Mouse (Mus musculus): Measurements from ENCODE around the gene Bcl2a1d. TPM values are rescaled to one million over a fixed set of nuclear protein-coding genes. Genes with fewer than 3 reads are reported as not detected.
"Not testable (repeated sequence)": the region's sequence is repeated elsewhere in the genome, so short reads cannot be mapped to it uniquely, and the experiment has no call there.

The Bcl2a1d gene
- total RNA-seq, 2 experiments from 2014 or later: 1.6 to 2.3 TPM

- ATAC-seq (replicated peaks; ENCODE audit: poor library complexity): not testable (repeated sequence)
These were observed 26.6 kb downstream of the Bcl2a1d start for GRCm38 (mm10) chr9:88705157-88705556.

- peak; percentile 79 for ATAC-seq (replicated peaks; ENCODE audit: poor library complexity)
These were observed 33.0 kb downstream of the Bcl2a1d start for GRCm38 (mm10) chr9:88698746-88699145.

GRCm38 (mm10) chr9:88691307-88691706, 40.4 kb downstream of the Bcl2a1d start:
- 0 out of 2 replicates have a peak, but pooled peaks have one; percentile 34 for ATAC-seq (replicated peaks; ENCODE audit: poor library complexity)

GRCm38 (mm10) chr9:88689451-88689850, 42.3 kb downstream of the Bcl2a1d start:
- not testable (repeated sequence) for ATAC-seq (replicated peaks; ENCODE audit: poor library complexity)

- ATAC-seq (replicated peaks; ENCODE audit: poor library complexity): not testable (repeated sequence)
These were observed 45.0 kb downstream of the Bcl2a1d start for GRCm38 (mm10) chr9:88686719-88687118.

Other genes with a start within 250 kb of the Bcl2a1d start
- gene Syncrip, start 249.3 kb downstream of the Bcl2a1d start, total RNA-seq (2015): 250 and 274 TPM in 2 replicates
- 254 and 290 TPM in 2 replicates for gene Syncrip, start 249.3 kb downstream of the Bcl2a1d start, total RNA-seq (2017)
- gene Zfp949, start 183.9 kb downstream of the Bcl2a1d start, total RNA-seq (2015): 8.8 and 11.2 TPM in 2 replicates
- gene Zfp949, start 183.9 kb downstream of the Bcl2a1d start, total RNA-seq (2017): 10.2 and 10.4 TPM in 2 replicates
- gene Trim43a, start 151.0 kb downstream of the Bcl2a1d start, total RNA-seq (2015): 0.15 TPM in 1 of 2 replicates, not detected in the other
- not detected in 2 replicates for gene Trim43a, start 151.0 kb downstream of the Bcl2a1d start, total RNA-seq (2017)
- gene Mthfsl, start 11.6 kb downstream of the Bcl2a1d start, total RNA-seq (2015): 34.1 and 41.1 TPM in 2 replicates
- gene Mthfsl, start 11.6 kb downstream of the Bcl2a1d start, total RNA-seq (2017): 18.4 and 19.2 TPM in 2 replicates
- gene Trim43c, start 107.2 kb upstream of the Bcl2a1d start, total RNA-seq (2015): not detected in 2 replicates
- gene Trim43c, start 107.2 kb upstream of the Bcl2a1d start, total RNA-seq (2017): not detected in 2 replicates
- 0.42 and 0.64 TPM in 2 replicates for gene Bcl2a1a, start 225.0 kb upstream of the Bcl2a1d start, total RNA-seq (2015)
- gene Bcl2a1a, start 225.0 kb upstream of the Bcl2a1d start, total RNA-seq (2017): not detected in 2 replicates

All from megakaryocyte progenitor cell, adult 5-6 weeks (primary cell).